Mouse (Mus musculus) NIH3T3 (cell line): Measurements from ENCODE around the gene Tnip1.
A peak's percentile ranks its signal among the peaks of the same experiment; 100 is the strongest.

Experiments used
- DNase-seq: peaks from one replicate; pipeline ENCODE4 v3.0.0-alpha.2; 2012; ENCODE audit warnings: low read depth

The Tnip1 gene

GRCm38 (mm10) chr11:54934198-54934597, 28.5 kb downstream of the Tnip1 start:
- DNase-seq = no peak

GRCm38 (mm10) chr11:54932540-54932939, 30.2 kb downstream of the Tnip1 start:
- DNase-seq = no peak

- peak; percentile 76 for DNase-seq
Observed at GRCm38 (mm10) chr11:54931405-54932093, 31.2 kb downstream of the Tnip1 start.

GRCm38 (mm10) chr11:54930318-54930979, 32.3 kb downstream of the Tnip1 start:
- peak; percentile 88 for DNase-seq

- no peak for DNase-seq
Observed at GRCm38 (mm10) chr11:54929744-54930143, 33.0 kb downstream of the Tnip1 start.

GRCm38 (mm10) chr11:54929290-54929689, 33.4 kb downstream of the Tnip1 start:
- DNase-seq = no peak

- no peak for DNase-seq
Observed at GRCm38 (mm10) chr11:54928886-54929285, 33.8 kb downstream of the Tnip1 start.

GRCm38 (mm10) chr11:54928219-54928618, 34.5 kb downstream of the Tnip1 start:
- no peak for DNase-seq

GRCm38 (mm10) chr11:54927346-54928140, 35.2 kb downstream of the Tnip1 start:
- DNase-seq = peak; percentile 84

GRCm38 (mm10) chr11:54924145-54924544, 38.6 kb downstream of the Tnip1 start:
- no peak for DNase-seq

- DNase-seq = no peak
Observed at GRCm38 (mm10) chr11:54922488-54922887, 40.2 kb downstream of the Tnip1 start.

- peak; percentile 89 for DNase-seq
Observed at GRCm38 (mm10) chr11:54921798-54922197, 40.9 kb downstream of the Tnip1 start.

GRCm38 (mm10) chr11:54920973-54921580, 41.6 kb downstream of the Tnip1 start:
- DNase-seq = no peak

- DNase-seq = no peak
Observed at GRCm38 (mm10) chr11:54920127-54920972, 42.4 kb downstream of the Tnip1 start.

GRCm38 (mm10) chr11:54918273-54918672, 44.4 kb downstream of the Tnip1 start:
- no peak for DNase-seq

- DNase-seq = no peak
Observed at GRCm38 (mm10) chr11:54917461-54917860, 45.3 kb downstream of the Tnip1 start.

- DNase-seq = no peak
Observed at GRCm38 (mm10) chr11:54913841-54914240, 48.9 kb downstream of the Tnip1 start.

GRCm38 (mm10) chr11:54912503-54913316, 50.0 kb downstream of the Tnip1 start:
- no peak for DNase-seq

GRCm38 (mm10) chr11:54911671-54912502, 50.8 kb downstream of the Tnip1 start:
- DNase-seq = no peak

GRCm38 (mm10) chr11:54911201-54911600, 51.5 kb downstream of the Tnip1 start:
- DNase-seq = no peak
